Comparison of ENCODE assay signal across 10 mouse cellular contexts in genomic region chr8:95369581-95370326, GRCm38 (mm10). TPM values are rescaled to one million over a fixed set of nuclear protein-coding genes. Genes with fewer than 3 reads are reported as not detected.
DNase-seq lines count a peak whose midpoint lies in the region; ATAC-seq and TF ChIP-seq lines count a peak whose summit lies in the region.
"Had no signal": no experiment of that assay in that cellular context is flagged by ENCODE, and none has a peak within 500 bp of the region (broad histone marks: within the 10 kb centered on the region; RNA-seq: fewer than 3 reads in every experiment).

No protein-coding gene starts in this region.

- WGBS in kidney, embryonic 16.5 days = 51% methylated on average over 20 of the region's 20 CpGs
- 36% methylated on average over 18 of the region's 20 CpGs for WGBS in limb, embryonic 14.5 days
- WGBS in thymus, adult 2 months = 34% methylated on average over 20 of the region's 20 CpGs

- no peak overlapping the region for H3K27ac ChIP-seq in kidney, embryonic 16.5 days (ENCODE audit: low read length)
- no peak overlapping the region; the same call in 1 of the 2 replicates for H3K27ac ChIP-seq in limb, embryonic 14.5 days (replicated peaks; ENCODE audit: low read depth, low read length)
- H3K27ac ChIP-seq in thymus, adult 2 months (ENCODE audit: control insufficient read depth, insufficient read depth, low read length) = peak overlapping the region; percentile 60

- TF ChIP-seq POLR2A in limb, embryonic 14.5 days (IDR thresholded peaks at IDR 0.05; ENCODE audit: borderline replicate concordance, extremely low read depth, insufficient read depth, insufficient read length) = no peak
- TF ChIP-seq POLR2A in thymus, adult 2 months (IDR thresholded peaks at IDR 0.05; ENCODE audit: control insufficient read depth, extremely low read depth, insufficient read depth, low read length, poor library complexity) = peak; percentile 51; the same call in 1 of the 2 replicates

- peak overlapping the region; percentile 23 for H3K4me3 ChIP-seq in kidney, embryonic 16.5 days (ENCODE audit: low read length)
- peak overlapping the region; percentile 34 for H3K4me3 ChIP-seq in limb, embryonic 14.5 days (replicated peaks; ENCODE audit: low read length)
- H3K4me3 ChIP-seq in thymus, adult 2 months (ENCODE audit: control insufficient read depth, insufficient read depth, low read length) = peak overlapping the region; percentile 57

- no peaks in the 10 kb centered on the region for H3K9me3 ChIP-seq in kidney, embryonic 16.5 days (ENCODE audit: low read length)
- H3K9me3 ChIP-seq in limb, embryonic 14.5 days (ENCODE audit: control insufficient read depth, low read length) = no peaks in the 10 kb centered on the region

- 0 out of 2 replicates have a peak, but pooled peaks cover 3% of the 10 kb centered on the region for H3K36me3 ChIP-seq in kidney, embryonic 16.5 days (ENCODE audit: insufficient read depth, low read length)
- peaks cover 14% of the 10 kb centered on the region; the same call in 1 of the 2 replicates for H3K36me3 ChIP-seq in limb, embryonic 14.5 days (ENCODE audit: control insufficient read depth, insufficient read depth, low read length)
- no peaks in the 10 kb centered on the region for H3K36me3 ChIP-seq in thymus, adult 2 months (ENCODE audit: control insufficient read depth, insufficient read depth, low read length)

- ATAC-seq in kidney, embryonic 16.5 days (ENCODE audit: low FRiP score, low TSS enrichment) = peak; percentile 85
- peak; percentile 86 for ATAC-seq in limb, embryonic 14.5 days (ENCODE audit: low FRiP score, low read depth)

- DNase-seq in kidney, adult 11 months = no peak
- peak; percentile 56 for DNase-seq in embryo, embryonic 10 days (ENCODE audit: low spot score)
- peak; percentile 73 for DNase-seq in limb, embryonic 14.5 days (ENCODE audit: low spot score)
- DNase-seq in thymus, adult 2 months = peak; percentile 67
- no peak for DNase-seq in cerebellum, adult 9-11 months
- no peak for DNase-seq in gastrocnemius, adult 8-10 months (ENCODE audit: low spot score in 2 of 2)
- no peak for DNase-seq in cerebellum, adult 18-20 months
- DNase-seq: right cerebral cortex, adult 18-20 months had no signal

- H3K4me1 ChIP-seq in kidney, embryonic 16.5 days (ENCODE audit: insufficient read depth, low read length) = peaks cover 6% of the 10 kb centered on the region
- H3K4me1 ChIP-seq in limb, embryonic 14.5 days (ENCODE audit: control insufficient read depth, insufficient read depth, low read length) = peaks cover 7% of the 10 kb centered on the region
- H3K4me1 ChIP-seq in thymus, adult 2 months (replicated peaks; ENCODE audit: control insufficient read depth, insufficient read depth, low read length) = peaks cover 19% of the 10 kb centered on the region

- peak; percentile 13; the same call in 1 of the 2 replicates for TF ChIP-seq CTCF in thymus, adult 2 months (IDR thresholded peaks at IDR 0.05; ENCODE audit: borderline replicate concordance, control insufficient read depth, extremely low read depth, insufficient read depth, low read length, poor library complexity)

- no peaks in the 10 kb centered on the region for H3K27me3 ChIP-seq in kidney, embryonic 16.5 days (ENCODE audit: insufficient read depth, low read length)
- no peaks in the 10 kb centered on the region for H3K27me3 ChIP-seq in limb, embryonic 14.5 days (ENCODE audit: control insufficient read depth, insufficient read depth, low read length)
- H3K27me3 ChIP-seq in thymus, adult 2 months (ENCODE audit: control insufficient read depth, insufficient read depth, low read length) = no peaks in the 10 kb centered on the region

- peak overlapping the region; percentile 47 for H3K4me2 ChIP-seq in kidney, embryonic 16.5 days (replicated peaks; ENCODE audit: low read depth, low read length)
- H3K4me2 ChIP-seq in limb, embryonic 14.5 days (replicated peaks; ENCODE audit: low read depth, low read length, severe bottlenecking) = peak overlapping the region; percentile 54

- H3K9ac ChIP-seq in kidney, embryonic 16.5 days (replicated peaks; ENCODE audit: low read length) = peak overlapping the region; percentile 45; the same call in 1 of the 2 replicates
- H3K9ac ChIP-seq in limb, embryonic 14.5 days (ENCODE audit: low read depth, low read length, severe bottlenecking) = peak overlapping the region; percentile 55

RNA-seq across cellular contexts. Expression of gene Mmp15, which starts 17.7 kb away (rescaled TPM):
- 8.9 and 9.4 TPM in 2 replicates for polyA plus RNA-seq in kidney, embryonic 16.5 days (2015; fragmentation: Nextera tagmentation; extraction: Ambion mirVana)
- polyA plus RNA-seq in limb, embryonic 14.5 days (2012; rRNA removed) = 12.6 and 16.9 TPM in 2 replicates
- polyA plus RNA-seq in limb, embryonic 14.5 days (2014; fragmentation: Nextera tagmentation; extraction: Ambion mirVana) = 10.5 and 11.8 TPM in 2 replicates
- polyA plus RNA-seq in thymus, adult 2 months (2012; rRNA removed) = 14.7 and 16.2 TPM in 2 replicates
- 10 to 100 TPM; 13.0 to 18.3 (median 14.1) TPM for total RNA-seq in gastrocnemius, adult 8-10 months (2022)

RNA-seq across cellular contexts. Expression of gene Usb1, which starts 37.7 kb away (rescaled TPM):
- 59.0 and 61.7 TPM in 2 replicates for polyA plus RNA-seq in kidney, embryonic 16.5 days (2015; fragmentation: Nextera tagmentation; extraction: Ambion mirVana)
- polyA plus RNA-seq in limb, embryonic 14.5 days (2012; rRNA removed) = 46.6 and 61.0 TPM in 2 replicates
- polyA plus RNA-seq in limb, embryonic 14.5 days (2014; fragmentation: Nextera tagmentation; extraction: Ambion mirVana) = 34.7 and 38.0 TPM in 2 replicates
- 51.9 and 55.6 TPM in 2 replicates for polyA plus RNA-seq in thymus, adult 2 months (2012; rRNA removed)
- total RNA-seq in gastrocnemius, adult 8-10 months (2022) = 1 to 10 TPM; 4.0 to 7.4 (median 6.1) TPM

RNA-seq across cellular contexts. Expression of gene Zfp319, which starts 38.0 kb away (rescaled TPM):
- 9.5 and 10.3 TPM in 2 replicates for polyA plus RNA-seq in kidney, embryonic 16.5 days (2015; fragmentation: Nextera tagmentation; extraction: Ambion mirVana)
- 13.8 and 17.4 TPM in 2 replicates for polyA plus RNA-seq in limb, embryonic 14.5 days (2012; rRNA removed)
- polyA plus RNA-seq in limb, embryonic 14.5 days (2014; fragmentation: Nextera tagmentation; extraction: Ambion mirVana) = 8.4 and 9.2 TPM in 2 replicates
- polyA plus RNA-seq in thymus, adult 2 months (2012; rRNA removed) = 30.7 and 34.8 TPM in 2 replicates
- total RNA-seq in gastrocnemius, adult 8-10 months (2022) = 1 to 10 TPM; 2.8 to 3.8 (median 2.9) TPM

RNA-seq across cellular contexts. Expression of gene Tepp, which starts 59.4 kb away (rescaled TPM):
- 0.70 TPM in 1 of 2 replicates, not detected in the other for polyA plus RNA-seq in kidney, embryonic 16.5 days (2015; fragmentation: Nextera tagmentation; extraction: Ambion mirVana)
- 0.85 and 1.3 TPM in 2 replicates for polyA plus RNA-seq in limb, embryonic 14.5 days (2012; rRNA removed)
- polyA plus RNA-seq in limb, embryonic 14.5 days (2014; fragmentation: Nextera tagmentation; extraction: Ambion mirVana) = 0.47 TPM in 1 of 2 replicates, not detected in the other
- 0.97 and 2.1 TPM in 2 replicates for polyA plus RNA-seq in thymus, adult 2 months (2012; rRNA removed)
- not detected for total RNA-seq in gastrocnemius, adult 8-10 months (2022)
- total RNA-seq: left cerebral cortex, postnatal 36 days had no signal

Comparison
In these comparisons a context has a peak if more than half of its experiments do, and no peak if none do; other contexts are left out.
1. DNase-seq: peak in embryo, embryonic 10 days (single experiment), limb, embryonic 14.5 days (single experiment) and thymus, adult 2 months (single experiment); none in kidney, adult 11 months (single experiment), cerebellum, adult 9-11 months (single experiment), gastrocnemius, adult 8-10 months (0 of 2) and cerebellum, adult 18-20 months (0 of 2).
2. Peak in every context shown above with its lines, with median percentiles within 50 percentile points of each other: H3K4me3 ChIP-seq.